Mouse (Mus musculus) ES-E14 (cell line): ENCODE results near the gene Rnf135.

Experiments used
- CHD2 ChIP-seq: IDR thresholded peaks from 2 replicates; pipeline ENCODE4 v1.6.1; 2014; ENCODE audit warnings: mild to moderate bottlenecking, low read depth, low read length, inconsistent platforms
- HCFC1 ChIP-seq: IDR thresholded peaks from 2 replicates; pipeline ENCODE4 v1.6.1; 2012; ENCODE audit warnings: low read length, inconsistent platforms, borderline replicate concordance; ENCODE audit not compliant: insufficient read depth
- MAFK ChIP-seq: IDR thresholded peaks from 2 replicates; pipeline ENCODE4 v1.6.1; 2014; ENCODE audit warnings: mild to moderate bottlenecking, low read depth, low read length, inconsistent platforms; ENCODE audit not compliant: insufficient read depth
- ZC3H11A ChIP-seq: IDR thresholded peaks from 2 replicates; pipeline ENCODE4 v1.6.1; 2012; ENCODE audit warnings: low read depth, mild to moderate bottlenecking, inconsistent platforms, low read length, borderline replicate concordance
- ZNF384 ChIP-seq: IDR thresholded peaks from 2 replicates; pipeline ENCODE4 v1.6.1; 2012; ENCODE audit warnings: low read depth, low read length, inconsistent platforms

DNA sequence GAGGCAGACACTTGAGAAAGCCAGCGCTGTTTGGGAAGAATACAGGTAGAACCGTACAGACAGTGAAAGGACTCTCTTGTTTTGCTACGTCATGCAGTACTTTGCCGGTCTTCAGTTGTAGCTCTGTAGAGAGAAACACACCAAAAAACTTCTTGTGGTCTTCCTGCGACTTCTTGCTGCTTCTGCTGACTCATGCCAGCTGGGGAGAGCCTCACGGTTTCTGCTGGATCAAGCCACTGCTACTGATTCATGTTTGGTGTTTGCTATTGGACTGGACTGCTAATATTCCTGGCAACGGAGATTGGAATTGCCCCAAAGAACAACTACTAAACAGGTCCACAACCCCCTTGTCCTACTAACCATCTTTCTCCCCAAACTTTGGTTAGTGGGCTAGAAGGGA is 12.7 kb downstream of the Rnf135 start:
- TF ChIP-seq MAFK (peak; percentile 65; the same call in 1 of the 2 replicates), ZC3H11A (no peak), ZNF384 (no peak), HCFC1 (no peak), CHD2 (no peak)
